Mouse (Mus musculus) testis, adult 2 months (tissue): Measurements from ENCODE around the gene R3hdml. TPM values are rescaled to one million over a fixed set of nuclear protein-coding genes. Genes with fewer than 3 reads are reported as not detected.

ENCODE experiments used
- H3K27ac ChIP-seq: fragments of 200-500 bp; 2 replicates; pipeline ENCODE4 v1.5.1; 2012; ENCODE audit warnings: low read depth, low read length; ENCODE audit not compliant: control insufficient read depth, insufficient read depth
- H3K27me3 ChIP-seq: fragments of 200-500 bp; 2 replicates; pipeline ENCODE4 v1.6.1; 2012; ENCODE audit warnings: mild to moderate bottlenecking, low read length, moderate library complexity; ENCODE audit not compliant: control insufficient read depth, insufficient read depth
- H3K36me3 ChIP-seq: fragments of 200-500 bp; 2 replicates; pipeline ENCODE4 v1.6.1; 2012; ENCODE audit warnings: mild to moderate bottlenecking, low read length; ENCODE audit not compliant: control insufficient read depth, insufficient read depth
- H3K4me1 ChIP-seq: fragments of 200-500 bp; 2 replicates; pipeline ENCODE4 v1.6.1; 2012; ENCODE audit warnings: low read length; ENCODE audit not compliant: control insufficient read depth, insufficient read depth
- H3K4me3 ChIP-seq: fragments of 200-500 bp; 2 replicates; pipeline ENCODE4 v1.5.1; 2012; ENCODE audit warnings: low read depth, mild to moderate bottlenecking, low read length, moderate library complexity, mixed read lengths; ENCODE audit not compliant: control insufficient read depth
- CTCF ChIP-seq: fragments of 200-500 bp; IDR thresholded peaks from 2 replicates; pipeline ENCODE4 v1.5.1; 2012; ENCODE audit warnings: low read depth, mild to moderate bottlenecking, inconsistent platforms, low read length, moderate library complexity; ENCODE audit not compliant: control insufficient read depth, insufficient read depth, insufficient replicate concordance
- POLR2A ChIP-seq: fragments of 200-500 bp; IDR thresholded peaks from 2 replicates; pipeline ENCODE4 v1.6.1; 2012; ENCODE audit warnings: low read depth, mild to moderate bottlenecking, inconsistent platforms, low read length, moderate library complexity; ENCODE audit not compliant: control insufficient read depth
- polyA plus RNA-seq: library from polyadenylated mRNA; depleted of rRNA; stranded (reverse); fragments of >200 nt; gene quantifications from 2 replicates; pipeline ENCODE4 v1.2.3, GENCODE M21; 2012; rRNA removed

The R3hdml gene
- not detected in 2 replicates for polyA plus RNA-seq

DNA sequence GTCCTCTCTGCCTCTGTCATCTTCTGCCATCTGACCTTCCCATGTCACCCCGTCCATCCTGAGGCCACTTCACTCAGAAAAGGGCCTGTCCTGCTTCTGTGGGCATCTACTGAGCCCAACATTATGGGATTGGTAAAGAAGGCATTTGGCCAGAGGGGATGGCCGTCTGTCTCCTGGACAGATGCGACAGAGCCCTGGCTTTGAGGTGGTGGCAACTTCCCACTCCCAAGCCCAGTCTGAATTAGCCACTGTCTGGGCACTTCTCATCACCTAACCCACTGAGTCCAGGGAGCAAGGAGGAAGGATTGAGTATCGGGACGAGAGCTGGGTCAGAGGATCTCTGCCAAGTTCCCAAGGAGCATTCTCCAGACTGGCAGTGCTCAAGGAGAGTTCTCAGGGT is at the start of gene R3hdml:
R3hdml (plus strand) TSS at position 301 of the 400 bp plus-strand sequence.
- no peak within 1 kb of the TSS for H3K27ac ChIP-seq
- TF ChIP-seq POLR2A (no peak), CTCF (no peak)
- H3K36me3 ChIP-seq: no peaks in the 10 kb centered on the region
- no peak within 1 kb of the TSS for H3K4me3 ChIP-seq
- no peaks in the 10 kb centered on the region for H3K27me3 ChIP-seq
- no peaks in the 10 kb centered on the region for H3K4me1 ChIP-seq

DNA sequence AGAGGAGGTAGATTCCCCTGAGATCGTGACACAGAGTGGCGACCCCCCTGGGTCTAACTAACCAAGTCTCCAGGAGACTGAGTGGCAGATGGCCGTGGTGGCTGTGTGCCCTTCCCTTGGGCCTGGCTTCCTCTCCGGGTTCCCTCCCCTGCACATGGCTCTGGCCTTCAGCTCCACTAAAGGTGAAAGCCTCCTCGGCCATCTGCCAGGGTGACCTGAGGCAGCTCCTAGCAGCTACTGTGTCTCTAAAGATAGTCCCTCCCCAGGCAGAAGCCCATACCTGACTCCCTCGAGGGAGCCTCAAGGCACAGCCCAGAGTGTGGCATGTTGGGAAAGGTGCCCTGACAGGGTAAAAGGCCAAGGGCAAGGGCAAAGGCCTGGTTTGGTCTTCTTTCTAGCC is 48.6 kb upstream of the R3hdml start:
- TF ChIP-seq POLR2A (no peak), CTCF (no peak)
- Histone ChIP-seq H3K27ac (no peak overlapping the region), H3K4me3 (no peak overlapping the region), H3K36me3 (no peaks in the 10 kb centered on the region), H3K4me1 (peaks cover 4% of the 10 kb centered on the region), H3K27me3 (no peaks in the 10 kb centered on the region)

DNA sequence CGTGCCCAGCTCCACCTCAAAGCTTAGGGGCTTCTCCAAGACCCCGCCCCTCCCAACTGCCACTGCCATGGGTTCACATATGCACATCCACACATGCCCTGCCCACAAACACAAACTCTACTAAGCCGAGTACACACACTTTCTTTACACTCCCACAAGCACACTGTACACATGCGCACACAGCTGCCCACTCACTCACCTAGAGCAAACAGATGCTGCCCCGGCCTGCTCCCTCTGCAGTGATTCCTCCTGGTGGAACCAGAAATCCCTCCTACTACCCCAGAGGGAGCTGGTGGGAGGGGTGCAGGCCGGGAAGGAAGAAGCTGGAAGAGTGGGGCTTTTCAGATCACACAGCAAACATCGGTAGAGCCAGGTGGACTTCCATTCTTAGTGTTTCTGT is 48.1 kb upstream of the R3hdml start:
- Histone ChIP-seq H3K27me3 (no peaks in the 10 kb centered on the region), H3K4me3 (no peak overlapping the region)

DNA sequence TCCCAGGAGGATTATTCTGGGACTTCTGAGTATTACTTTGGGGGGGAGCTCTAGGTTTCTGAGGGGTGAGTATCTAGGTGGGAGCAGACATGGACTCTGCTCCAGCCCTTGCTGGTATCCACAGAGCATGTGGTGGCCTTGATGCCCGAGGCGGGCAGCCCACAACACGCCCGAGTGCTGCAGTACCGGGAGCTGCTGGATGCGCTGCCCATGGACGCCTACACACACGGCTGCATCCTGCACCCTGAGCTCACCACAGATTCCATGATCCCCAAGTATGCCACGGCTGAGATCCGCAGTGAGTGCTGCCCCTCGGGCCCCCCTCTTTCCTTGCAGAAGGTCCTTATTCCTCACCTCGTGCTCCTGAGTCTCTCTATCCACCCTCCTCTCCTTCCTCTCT is 44.7 kb upstream of the R3hdml start:
- H3K27ac ChIP-seq: no peak overlapping the region
- no peaks in the 10 kb centered on the region for H3K27me3 ChIP-seq
- no peaks in the 10 kb centered on the region for H3K4me1 ChIP-seq
- no peak overlapping the region for H3K4me3 ChIP-seq
- no peak for TF ChIP-seq POLR2A
- TF ChIP-seq CTCF: no peak
- H3K36me3 ChIP-seq: no peaks in the 10 kb centered on the region

More for the DNA sequence above, 48.1 kb upstream of the R3hdml start:
- Histone ChIP-seq H3K36me3 (no peaks in the 10 kb centered on the region), H3K4me1 (no peaks in the 10 kb centered on the region), H3K27ac (no peak overlapping the region)
- TF ChIP-seq CTCF (no peak), POLR2A (no peak)

DNA sequence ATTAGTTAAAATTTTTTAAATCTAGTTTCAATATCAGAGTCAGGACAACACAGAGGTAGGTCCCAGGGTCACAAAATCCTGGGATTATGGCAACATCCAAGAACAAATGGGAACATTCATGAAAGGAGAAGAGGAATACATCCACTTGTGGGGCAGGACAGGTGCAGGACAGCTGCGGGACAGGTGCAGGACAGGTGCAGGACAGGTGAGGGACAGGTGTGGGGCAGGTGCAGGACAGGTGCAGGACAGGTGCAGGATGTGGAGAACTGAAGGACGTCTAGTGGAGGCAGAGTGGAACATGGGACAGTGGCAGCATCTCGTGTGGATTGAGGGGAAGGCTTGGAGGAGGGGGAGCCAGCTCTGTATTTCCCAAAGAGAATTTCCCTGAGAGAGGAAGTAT is 42.8 kb upstream of the R3hdml start:
- no peaks in the 10 kb centered on the region for H3K27me3 ChIP-seq
- no peaks in the 10 kb centered on the region for H3K4me1 ChIP-seq
- TF ChIP-seq POLR2A (no peak), CTCF (no peak)
- H3K36me3 ChIP-seq: no peaks in the 10 kb centered on the region
- H3K4me3 ChIP-seq: no peak overlapping the region
- no peak overlapping the region for H3K27ac ChIP-seq

DNA sequence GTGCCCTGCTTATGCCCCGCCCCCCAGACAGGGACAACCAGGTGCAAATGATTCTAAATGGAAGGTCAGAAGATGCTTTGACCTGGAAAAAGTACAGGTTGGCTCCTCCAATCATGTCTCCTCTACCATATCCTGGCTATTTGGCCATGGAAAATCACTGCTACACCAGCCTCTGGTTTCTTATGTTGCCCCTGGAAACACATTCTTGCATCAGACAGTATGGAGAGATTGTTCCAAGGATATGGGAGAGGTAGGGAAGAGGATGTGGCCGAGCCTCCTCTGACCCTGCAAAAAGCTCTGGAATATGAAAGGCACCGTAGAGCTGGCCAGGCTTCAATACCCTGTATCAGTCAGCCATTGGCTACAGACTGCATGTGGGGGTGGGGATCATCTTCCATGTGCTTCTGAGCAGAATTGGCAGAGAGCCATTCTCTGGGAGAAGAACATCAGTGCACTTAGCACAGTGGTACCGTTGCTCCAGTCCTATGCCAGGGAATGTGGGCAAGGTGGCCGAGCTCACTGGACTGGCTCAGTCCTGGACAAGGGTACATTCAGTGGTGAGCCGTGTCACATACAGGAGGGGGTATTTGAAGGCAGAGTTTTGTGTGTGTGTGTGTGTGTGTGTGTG is 41.3 kb upstream of the R3hdml start:
- no peaks in the 10 kb centered on the region for H3K36me3 ChIP-seq
- no peak overlapping the region for H3K27ac ChIP-seq
- no peaks in the 10 kb centered on the region for H3K4me1 ChIP-seq
- H3K27me3 ChIP-seq: no peaks in the 10 kb centered on the region
- no peak overlapping the region for H3K4me3 ChIP-seq
- TF ChIP-seq POLR2A: no peak
- no peak for TF ChIP-seq CTCF

DNA sequence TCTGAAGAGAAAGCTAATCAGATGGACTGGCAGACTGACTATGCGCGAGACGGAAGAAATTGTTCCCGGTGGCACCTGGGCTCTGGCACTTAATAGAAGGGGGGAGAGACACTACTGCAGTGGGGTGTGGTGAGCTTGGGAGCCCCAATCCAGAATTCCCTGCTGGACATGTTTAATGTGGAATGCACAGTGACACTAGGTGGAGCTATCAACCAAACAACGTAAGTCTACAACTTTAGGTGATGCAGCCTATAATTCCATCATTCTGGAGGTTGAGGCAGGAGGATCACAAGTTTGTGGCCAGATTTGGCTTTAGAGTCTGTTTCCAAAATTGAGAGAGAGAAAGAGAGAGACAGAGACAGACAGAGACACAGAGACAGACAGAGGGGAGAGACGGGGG is 39.4 kb upstream of the R3hdml start:
- no peaks in the 10 kb centered on the region for H3K36me3 ChIP-seq
- TF ChIP-seq POLR2A (no peak), CTCF (no peak)
- H3K27ac ChIP-seq: no peak overlapping the region
- H3K4me3 ChIP-seq: no peak overlapping the region
- H3K27me3 ChIP-seq: no peaks in the 10 kb centered on the region
- H3K4me1 ChIP-seq: no peaks in the 10 kb centered on the region

DNA sequence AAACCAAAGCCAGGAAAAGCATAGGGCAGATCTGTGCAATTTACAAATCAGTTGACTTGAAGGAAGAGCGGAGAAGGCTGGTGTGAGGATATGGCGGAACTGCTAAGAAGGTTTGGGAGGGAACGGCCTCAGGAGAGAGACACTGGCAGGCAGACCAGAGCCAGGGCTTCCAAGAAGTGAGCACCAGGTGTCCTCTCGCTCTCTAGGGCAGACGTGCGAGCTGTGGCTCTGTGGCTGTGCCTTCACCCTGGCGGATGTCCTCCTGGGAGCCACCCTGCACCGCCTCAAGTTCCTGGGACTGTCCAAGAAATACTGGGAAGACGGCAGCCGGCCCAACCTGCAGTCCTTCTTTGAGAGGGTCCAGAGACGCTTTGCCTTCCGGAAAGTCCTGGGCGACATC is 38.7 kb upstream of the R3hdml start:
- Histone ChIP-seq H3K4me1 (no peaks in the 10 kb centered on the region), H3K27ac (no peak overlapping the region), H3K4me3 (no peak overlapping the region), H3K27me3 (no peaks in the 10 kb centered on the region), H3K36me3 (no peaks in the 10 kb centered on the region)
- TF ChIP-seq POLR2A (no peak), CTCF (no peak)
